Mouse (Mus musculus): Measurements from ENCODE around the gene Wdr78. TPM values are rescaled to one million over a fixed set of nuclear protein-coding genes. Genes with fewer than 3 reads are reported as not detected.

Wdr78 gene
- 10 to 100 TPM in 1 of 2 experiments, 1 to 10 TPM in 1; 10.0 to 16.3 TPM for total RNA-seq (2021)
- long read RNA-seq, experiment 1, partial matches to known transcripts = 0 of 7 reads
- long read RNA-seq, experiment 1, other reads (novel, unspliced or antisense) = 7 of 7 reads
- long read RNA-seq, experiment 2, full-length matches to known transcripts = 2 of 8 reads
- long read RNA-seq, experiment 2, partial matches to known transcripts = 2 of 8 reads
- long read RNA-seq, experiment 2, other reads (novel, unspliced or antisense) = 4 of 8 reads

GRCm38 (mm10) chr4:103114184-103115111 lies at the start of gene Wdr78, which contains the start of gene Mier1:
Gene Wdr78, minus strand, starts transcription at chr4:103114555.
Gene Mier1, plus strand, starts transcription at chr4:103114390.
- peak; percentile 93 to 97 for DNase-seq (ENCODE audit: low spot score in 2 of 2)

DNA sequence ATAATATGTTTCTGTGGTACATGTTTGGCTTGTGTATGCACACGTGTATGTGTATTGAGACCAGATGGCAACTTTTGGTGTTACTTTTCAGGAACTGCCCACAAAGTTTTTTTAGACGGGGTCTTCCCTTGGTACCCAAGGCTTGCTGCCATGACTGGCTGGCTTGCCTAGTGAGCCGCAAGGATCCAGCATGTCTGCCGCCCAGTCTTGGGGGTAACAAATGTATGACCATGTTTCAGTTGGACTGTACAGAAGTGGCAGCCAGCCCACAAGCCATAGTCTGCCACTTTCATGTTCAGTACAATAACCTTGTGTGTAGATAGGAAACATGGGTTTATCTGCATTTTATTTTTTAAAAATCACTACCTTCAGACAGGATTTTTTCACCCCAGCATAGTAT lies 44.4 kb upstream of the Wdr78 start:
- no peak for DNase-seq (ENCODE audit: low spot score in 2 of 2)

DNA sequence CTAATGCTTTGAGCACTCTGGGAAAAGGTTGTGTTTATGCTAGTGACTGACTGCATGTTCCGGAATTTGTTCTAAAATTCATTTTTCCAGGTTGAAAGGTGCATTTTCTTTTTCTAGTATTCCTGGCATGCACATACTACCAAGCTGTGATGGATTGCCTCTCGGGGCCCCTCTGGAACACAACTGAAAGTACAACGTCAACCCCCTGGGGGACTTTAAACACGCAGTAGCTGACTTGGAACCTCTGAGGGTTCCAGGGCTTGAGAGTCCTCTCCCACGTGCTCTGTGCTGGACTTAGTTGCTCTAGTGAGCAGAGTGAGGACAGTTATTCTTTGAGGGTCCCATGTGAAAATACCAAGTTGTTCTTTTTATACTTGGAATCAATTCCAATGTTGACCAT lies 37.6 kb upstream of the Wdr78 start:
- DNase-seq (ENCODE audit: low spot score in 2 of 2) = no peak

- DNase-seq (ENCODE audit: low spot score in 2 of 2) = peak; percentile 67 to 73
Measured at GRCm38 (mm10) chr4:103146339-103146738, 32.0 kb upstream of the Wdr78 start.

DNA sequence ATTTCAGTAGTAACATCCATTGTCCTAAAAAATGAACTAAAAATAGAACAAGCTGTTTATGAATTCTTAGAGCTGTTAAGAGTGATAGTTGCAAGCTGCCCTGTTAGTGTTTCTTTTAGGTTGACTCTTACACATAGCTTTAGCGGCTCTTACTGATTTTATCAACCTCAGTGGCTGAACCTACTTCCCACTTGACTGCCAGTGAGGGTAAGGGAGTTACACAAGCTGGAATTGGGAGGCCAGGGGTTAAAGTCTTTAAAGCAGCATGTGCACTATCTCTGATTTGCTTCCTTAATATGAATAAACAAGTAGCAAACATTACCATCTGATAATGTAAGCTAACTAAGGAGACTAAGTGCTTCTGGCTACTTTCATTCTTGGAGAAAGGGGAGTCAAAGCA lies 22.6 kb upstream of the Wdr78 start:
- DNase-seq (ENCODE audit: low spot score in 2 of 2) = no peak

DNA sequence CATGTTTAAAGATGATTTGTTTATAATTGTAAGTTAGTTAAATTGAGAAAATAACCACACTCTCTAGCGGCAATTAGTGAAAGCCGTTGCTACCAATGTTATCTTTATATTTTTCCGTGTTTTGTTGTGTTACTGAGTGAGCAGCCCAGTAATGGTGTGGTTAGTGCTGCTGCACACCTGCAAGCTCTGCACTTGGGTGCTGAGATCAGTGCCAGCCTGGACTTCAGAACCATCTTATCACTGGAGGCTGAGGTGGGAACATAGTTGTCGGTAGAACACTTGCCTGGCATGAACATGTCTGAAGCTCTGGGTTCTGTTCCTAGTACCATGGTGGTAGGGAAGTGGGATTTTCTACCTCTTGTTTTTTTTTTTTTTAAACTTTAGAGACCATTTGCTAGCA lies 12.2 kb upstream of the Wdr78 start:
- DNase-seq (ENCODE audit: low spot score in 2 of 2) = no peak

DNA sequence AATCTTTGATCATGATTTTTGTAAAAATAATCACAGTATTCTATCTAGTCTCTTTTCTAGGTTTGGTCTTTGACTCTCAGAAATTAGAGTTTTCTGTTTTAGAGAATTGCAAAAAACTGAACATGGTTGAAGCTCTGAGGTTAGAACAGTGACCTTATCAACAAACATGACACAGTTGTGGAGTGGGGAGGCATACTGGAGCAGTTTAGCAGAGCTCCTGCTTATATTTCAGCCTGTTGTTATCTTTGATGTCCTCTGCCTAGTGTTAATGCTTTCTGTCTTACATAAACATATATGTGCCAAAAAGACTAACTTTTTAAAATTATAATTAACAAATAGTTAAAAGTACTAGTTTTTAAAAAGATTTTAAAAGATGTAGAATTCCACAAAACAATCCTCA lies 9.3 kb upstream of the Wdr78 start:
- no peak for DNase-seq (ENCODE audit: low spot score in 2 of 2)

GRCm38 (mm10) chr4:103123086-103123485 lies 8.7 kb upstream of the Wdr78 start:
- no peak for DNase-seq (ENCODE audit: low spot score in 2 of 2)

DNA sequence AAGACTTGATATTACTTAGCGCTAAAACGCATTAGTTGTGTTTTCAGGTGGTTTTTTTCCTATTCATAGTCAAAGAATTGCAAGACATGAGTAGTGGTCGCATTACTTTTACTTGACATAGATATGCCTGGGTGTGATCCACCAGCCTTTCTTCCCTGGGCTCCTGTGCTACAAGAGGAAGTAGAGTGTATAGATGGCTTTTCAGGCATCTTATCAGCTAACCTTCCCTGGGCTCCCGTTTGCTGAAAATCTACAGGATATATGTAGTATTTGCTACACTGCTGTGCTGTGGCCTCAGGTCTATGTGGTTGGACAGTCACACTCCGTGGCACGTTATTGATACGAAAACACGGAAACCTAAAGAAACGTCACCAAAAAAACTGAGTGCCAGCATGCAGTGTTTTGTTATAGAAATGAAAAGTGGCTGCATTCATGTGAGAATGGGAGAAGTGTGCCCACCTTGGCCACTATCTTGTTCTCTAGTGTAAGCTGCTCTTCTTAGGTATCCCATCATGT lies 6.6 kb upstream of the Wdr78 start:
- DNase-seq (ENCODE audit: low spot score in 2 of 2) = no peak

GRCm38 (mm10) chr4:103120395-103120794 lies 6.0 kb upstream of the Wdr78 start:
- DNase-seq (ENCODE audit: low spot score in 2 of 2) = no peak

- DNase-seq (ENCODE audit: low spot score in 2 of 2) = no peak
Measured at GRCm38 (mm10) chr4:103120028-103120384, 5.7 kb upstream of the Wdr78 start.

GRCm38 (mm10) chr4:103119229-103120027 lies 5.1 kb upstream of the Wdr78 start:
- peak; percentile 59 to 69 for DNase-seq (ENCODE audit: low spot score in 2 of 2)

GRCm38 (mm10) chr4:103118888-103119228 lies 4.5 kb upstream of the Wdr78 start:
- DNase-seq (ENCODE audit: low spot score in 2 of 2) = no peak

GRCm38 (mm10) chr4:103113402-103113801 lies 953 bp downstream of the Wdr78 start:
- DNase-seq (ENCODE audit: low spot score in 2 of 2) = no peak

DNA sequence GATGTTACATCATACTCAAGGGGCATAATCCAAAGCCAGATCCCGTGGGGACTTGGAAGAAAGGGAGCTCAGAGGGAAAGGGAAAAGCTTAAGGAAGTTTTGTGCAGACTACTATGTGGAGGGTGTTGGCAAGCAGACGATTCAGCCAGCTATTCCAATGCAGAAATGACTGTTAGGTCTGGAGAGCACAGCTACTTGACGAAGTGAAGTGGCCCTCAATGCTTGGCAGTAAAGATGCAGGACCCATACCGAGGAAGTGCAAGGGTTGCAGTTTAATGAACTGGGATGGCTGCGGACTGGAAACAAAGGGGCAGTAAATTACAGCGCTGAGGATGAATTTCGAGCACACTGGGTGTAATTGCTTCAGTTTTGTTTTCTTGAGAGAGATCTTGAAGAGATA lies 1.7 kb downstream of the Wdr78 start:
- no peak for DNase-seq (ENCODE audit: low spot score in 2 of 2)

GRCm38 (mm10) chr4:103098532-103098931 lies 15.8 kb downstream of the Wdr78 start:
- no peak for DNase-seq (ENCODE audit: low spot score in 2 of 2)

GRCm38 (mm10) chr4:103095921-103096320 lies 18.4 kb downstream of the Wdr78 start:
- DNase-seq (ENCODE audit: low spot score in 2 of 2) = no peak

GRCm38 (mm10) chr4:103085237-103085636 lies 29.1 kb downstream of the Wdr78 start:
- no peak for DNase-seq (ENCODE audit: low spot score in 2 of 2)

GRCm38 (mm10) chr4:103070631-103071030 lies 43.7 kb downstream of the Wdr78 start:
- no peak for DNase-seq (ENCODE audit: low spot score in 2 of 2)

DNA sequence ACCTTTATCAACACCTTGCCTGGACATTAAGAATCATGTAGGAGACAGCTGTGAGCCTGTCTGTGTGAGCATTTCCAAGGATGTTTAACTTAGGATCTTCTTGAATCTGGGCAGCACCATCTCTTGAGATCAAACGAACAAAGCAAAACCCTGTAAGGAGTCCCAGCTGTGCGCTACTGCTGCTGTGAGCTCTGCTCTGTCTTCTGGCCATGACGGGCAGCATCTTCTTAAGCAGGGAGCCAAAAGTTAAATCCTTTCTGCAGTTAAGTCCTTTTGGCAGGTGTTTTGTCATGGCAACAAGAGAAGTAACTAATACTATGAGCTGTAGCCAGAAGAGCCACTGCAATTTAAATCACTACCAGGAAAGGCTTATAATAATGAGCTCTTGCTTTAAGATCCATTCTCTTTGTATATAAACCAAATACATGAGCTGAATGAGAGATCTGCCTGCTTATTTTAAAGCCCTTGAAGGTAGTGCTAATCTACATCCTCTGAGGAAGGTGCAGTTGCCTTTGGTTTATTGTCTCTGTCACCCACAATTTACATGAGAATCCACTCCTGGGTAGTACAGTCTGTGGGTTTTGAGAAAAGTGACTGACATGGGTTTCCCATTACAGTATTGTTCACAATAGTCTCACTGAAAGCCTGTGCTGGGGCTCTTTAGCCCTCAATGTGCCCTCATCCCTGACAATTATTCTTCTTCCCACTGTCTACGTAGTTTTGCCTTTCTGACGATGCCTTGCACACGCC lies 46.3 kb downstream of the Wdr78 start:
- no peak for DNase-seq (ENCODE audit: low spot score in 2 of 2)

- DNase-seq (ENCODE audit: low spot score in 2 of 2) = no peak
Measured at GRCm38 (mm10) chr4:103064976-103065375, 49.4 kb downstream of the Wdr78 start.

Measured in layer of hippocampus, postnatal 14 days (tissue).